Mouse (Mus musculus) MEL-GATA-1-ER (cell line): ENCODE results near the gene Col6a4.

Experiments used
- DNase-seq: peaks from one replicate; pipeline ENCODE4 v3.0.0-alpha.2; 2012; ENCODE audit warnings: low read depth; ENCODE audit errors: extremely low read depth

The Col6a4 gene

DNA sequence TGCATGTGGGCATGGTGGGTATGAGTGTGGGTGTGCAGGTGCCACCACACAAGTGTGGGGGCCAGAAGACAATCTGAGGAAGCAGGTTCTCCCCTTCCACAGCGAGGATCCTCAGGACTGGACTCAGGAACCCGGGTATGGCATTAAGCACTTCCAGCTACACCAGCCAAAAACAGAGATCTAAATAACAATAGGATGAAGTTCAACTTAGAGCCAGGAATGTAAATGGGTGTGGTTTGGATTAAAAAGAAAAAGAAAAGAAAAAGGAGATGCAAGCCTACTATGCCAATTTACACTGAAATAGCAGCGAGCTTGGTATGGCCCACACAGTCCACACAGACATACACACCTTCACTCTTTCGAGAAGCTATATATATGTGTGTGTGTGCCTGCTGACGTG is 128.6 kb downstream of the Col6a4 start:
- DNase-seq = no peak

GRCm38 (mm10) chr9:105960533-105960932 is 136.1 kb downstream of the Col6a4 start, which contains the start of gene Col6a5:
Gene Col6a5, minus strand, starts transcription at chr9:105960643.
- DNase-seq = no peak

- DNase-seq = no peak
Measured at GRCm38 (mm10) chr9:105959116-105959515, 137.5 kb downstream of the Col6a4 start.

- DNase-seq = no peak
Measured at GRCm38 (mm10) chr9:105949755-105950154, 146.8 kb downstream of the Col6a4 start.

GRCm38 (mm10) chr9:105947577-105947976 is 149.0 kb downstream of the Col6a4 start:
- no peak for DNase-seq
